Mouse (Mus musculus): ENCODE data around the gene Cdhr3.
"Not testable (repeated sequence)": the region's sequence is repeated elsewhere in the genome, so short reads cannot be mapped to it uniquely, and the experiment has no call there.

DNA sequence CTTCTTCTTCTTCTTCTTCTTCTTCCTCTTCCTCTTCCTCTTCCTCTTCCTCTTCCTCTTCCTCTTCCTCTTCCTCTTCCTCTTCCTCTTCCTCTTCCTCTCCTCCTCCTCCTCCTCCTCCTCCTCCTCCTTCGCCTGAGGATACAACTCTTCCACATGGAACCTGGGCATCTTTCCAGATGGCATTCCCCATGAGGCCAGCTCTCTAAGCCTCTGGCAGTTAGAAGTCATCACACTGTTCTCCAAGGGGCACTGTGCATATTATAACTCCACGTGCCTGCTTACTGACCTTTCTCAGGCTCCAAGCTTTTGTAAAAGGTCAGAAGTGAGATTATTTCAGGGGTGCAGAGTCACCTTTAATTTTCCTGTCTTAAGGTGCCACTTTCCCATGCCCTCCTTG, 30.3 kb downstream of the Cdhr3 start:
- not testable (repeated sequence) for TF ChIP-seq CTCF, POLR2A (IDR thresholded peaks at IDR 0.05; ENCODE audit: insufficient read depth, low read depth, low read length)

Measured in olfactory bulb, adult 2 months (tissue).